Mouse (Mus musculus): Measurements from ENCODE around the gene Hmgn2. TPM values are rescaled to one million over a fixed set of nuclear protein-coding genes. Genes with fewer than 3 reads are reported as not detected.
A peak's percentile ranks its signal among the peaks of the same experiment; 100 is the strongest.
"Not testable (repeated sequence)": the region's sequence is repeated elsewhere in the genome, so short reads cannot be mapped to it uniquely, and the experiment has no call there.

Gene Hmgn2
- polyA plus RNA-seq (2017; shearing (Covaris generic)): 100 to 1,000 TPM; 379 to 453 TPM

DNA sequence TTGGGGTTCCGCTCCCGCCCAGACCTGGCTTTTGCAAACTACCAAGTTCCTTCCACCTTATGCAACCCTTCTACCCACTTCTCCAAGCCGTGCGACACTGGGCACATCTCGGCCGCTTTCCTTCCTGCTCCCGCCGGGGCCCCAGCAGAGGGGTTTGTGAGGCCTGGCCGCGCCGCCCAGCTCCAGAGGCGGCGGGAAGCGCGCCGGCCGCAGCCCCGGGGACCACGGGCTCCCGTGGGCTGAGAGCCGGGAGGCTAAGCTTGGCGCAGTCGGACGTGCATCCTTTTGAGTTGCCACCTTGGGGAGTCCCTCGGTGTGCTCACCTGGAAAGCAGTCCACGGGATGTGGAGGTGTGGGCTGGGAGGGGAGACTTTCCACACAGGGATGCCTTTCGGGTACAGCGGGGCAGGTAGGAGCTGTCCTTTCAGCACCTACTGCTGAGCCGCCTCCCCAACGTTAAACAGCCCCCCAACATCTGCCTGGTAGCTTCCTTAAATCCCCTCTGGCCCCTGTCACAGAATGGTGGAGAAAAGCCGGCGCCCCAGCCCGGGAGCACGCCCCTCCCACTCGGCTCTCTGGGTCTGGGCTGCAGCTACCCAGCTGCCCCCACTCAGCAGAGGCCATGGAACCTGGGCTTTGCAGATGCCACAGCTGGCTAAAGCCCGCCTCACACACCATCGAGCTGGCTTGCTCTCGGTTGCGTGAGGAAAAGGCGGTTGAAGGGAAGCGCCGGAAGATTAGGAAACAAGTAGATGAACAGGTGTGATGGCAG lies at the start of gene Hmgn2:
TSS of gene Hmgn2 (minus strand) at position 501 of the 772 bp plus-strand sequence.
- ATAC-seq: peak; percentile 35

GRCm38 (mm10) chr4:134017201-134017865 lies 48.9 kb upstream of the Hmgn2 start:
- ATAC-seq: no peak

GRCm38 (mm10) chr4:134016767-134017166 lies 48.3 kb upstream of the Hmgn2 start:
- no peak for ATAC-seq

DNA sequence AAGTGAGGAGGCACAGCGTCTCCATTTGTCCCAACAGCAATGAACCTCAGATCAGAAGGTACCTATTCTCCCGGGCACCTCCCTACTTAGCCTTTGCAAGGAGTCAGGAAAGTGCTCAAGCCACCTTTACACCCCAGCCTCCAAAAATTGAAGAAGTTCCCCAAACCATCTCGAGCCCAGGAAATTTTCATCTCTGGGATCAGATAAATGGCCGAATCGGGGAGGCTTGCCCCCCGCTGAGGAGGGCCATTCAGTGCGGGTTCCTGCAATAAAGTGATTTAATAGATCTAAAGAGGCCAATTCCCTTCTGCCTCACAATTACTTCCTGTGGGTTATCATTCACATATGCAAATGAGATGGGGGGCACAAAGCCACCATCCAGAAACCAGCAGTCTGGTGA lies 47.8 kb upstream of the Hmgn2 start:
- ATAC-seq: no peak

- ATAC-seq: no peak
Observed at GRCm38 (mm10) chr4:134012858-134013528, 44.5 kb upstream of the Hmgn2 start.

DNA sequence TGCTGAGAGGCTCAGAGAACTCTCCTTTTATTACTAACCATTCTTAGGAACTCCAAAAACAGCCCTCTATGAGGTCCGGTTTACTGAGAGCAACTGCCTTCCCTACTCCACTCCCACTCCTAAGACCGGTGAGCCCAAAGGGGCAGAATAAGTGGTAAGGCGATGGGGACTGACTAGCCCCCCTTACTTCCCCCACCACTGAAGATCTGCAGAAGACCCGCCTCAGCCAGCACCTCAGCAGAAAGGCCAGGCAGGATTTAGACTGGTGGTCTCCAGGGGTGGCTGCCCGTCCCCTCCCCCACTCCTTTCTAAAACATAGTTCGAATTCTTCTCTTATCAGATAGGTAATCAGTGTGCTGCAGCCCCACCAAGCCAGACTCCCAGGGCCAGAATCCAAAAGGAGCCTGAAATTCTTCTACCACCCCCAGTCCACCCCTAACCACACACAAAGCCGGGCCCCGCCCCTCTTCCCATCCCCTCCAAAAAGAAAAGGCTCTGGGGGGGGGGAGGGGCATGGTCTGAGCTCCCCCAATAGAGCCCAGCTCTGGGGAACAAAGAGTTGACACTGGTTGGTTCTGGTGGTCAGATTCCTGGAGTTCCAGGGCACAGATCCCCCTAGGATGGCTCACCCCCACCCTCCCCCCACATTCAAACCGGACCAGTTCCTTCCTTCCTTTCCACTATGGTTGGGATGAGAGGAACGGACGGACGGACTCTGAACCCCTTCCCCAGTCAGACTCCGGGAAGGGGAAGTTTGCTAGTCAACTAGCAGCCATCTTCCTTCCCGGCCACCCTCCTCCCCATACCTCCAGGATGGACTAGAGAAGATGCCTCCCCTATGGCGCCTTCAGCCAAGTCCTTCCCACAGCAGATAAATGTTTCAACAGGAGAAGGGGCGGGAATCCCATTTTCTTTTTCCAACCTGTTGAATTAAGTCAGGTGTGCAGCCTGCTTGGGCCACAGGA lies 43.3 kb upstream of the Hmgn2 start:
- no peak for ATAC-seq

- no peak for ATAC-seq
Observed at GRCm38 (mm10) chr4:134009709-134010108, 41.3 kb upstream of the Hmgn2 start.

DNA sequence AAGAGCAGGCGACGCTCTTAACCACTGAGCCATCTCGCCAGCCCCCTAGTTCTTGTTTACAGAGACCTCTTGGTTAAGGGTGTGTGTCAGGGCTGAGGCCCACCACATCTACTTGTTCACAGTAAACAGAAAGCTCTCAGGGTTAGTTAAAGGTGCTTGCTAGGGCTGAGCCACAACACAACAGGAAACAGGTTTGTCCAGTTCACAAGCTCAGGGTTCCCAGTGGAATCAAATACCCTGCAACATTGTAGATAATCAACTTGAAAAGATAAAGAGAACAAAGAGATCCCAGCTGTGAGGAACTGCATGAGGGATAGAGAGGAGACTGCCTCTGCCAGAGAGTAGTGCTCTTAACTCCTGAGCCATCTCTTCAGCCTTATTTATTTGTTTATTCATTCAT lies 38.4 kb upstream of the Hmgn2 start:
- ATAC-seq: no peak

DNA sequence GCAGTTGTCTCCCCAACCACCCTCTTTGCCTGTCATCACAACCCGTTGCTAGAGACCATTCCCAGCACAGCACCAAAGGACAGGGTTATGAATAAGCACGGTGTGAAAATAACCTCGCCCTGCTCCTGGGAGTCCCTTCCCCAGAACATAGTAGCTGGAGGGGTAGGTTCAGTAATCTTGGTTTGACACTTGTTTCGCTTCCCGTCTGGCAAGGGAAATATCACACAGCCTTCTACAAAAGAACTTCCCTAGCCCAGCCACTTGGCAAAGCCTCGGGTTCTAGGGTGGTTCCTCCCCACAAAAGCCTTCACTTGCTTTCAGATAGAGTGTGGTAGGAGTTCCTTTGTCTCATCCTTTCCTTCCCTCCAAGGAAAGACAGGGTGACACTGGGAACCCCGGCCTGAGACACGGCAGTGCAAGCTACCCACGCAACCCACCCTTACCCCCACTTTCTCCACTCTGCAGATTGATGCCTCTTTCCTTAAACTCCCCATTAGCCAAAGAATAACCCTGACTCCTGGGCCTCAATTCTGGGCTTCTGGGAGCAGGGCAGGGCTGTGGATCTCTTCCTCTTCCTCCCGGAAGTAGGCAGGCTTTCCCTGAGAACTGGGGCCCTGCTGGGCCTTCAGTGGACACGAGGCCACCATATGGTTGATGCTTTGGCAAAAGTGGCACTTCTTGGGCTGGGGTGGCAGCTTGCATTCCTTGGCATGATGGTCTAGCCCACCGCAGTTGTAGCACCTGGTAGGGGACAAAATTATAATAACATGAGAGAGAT lies 37.3 kb upstream of the Hmgn2 start:
- no peak for ATAC-seq

DNA sequence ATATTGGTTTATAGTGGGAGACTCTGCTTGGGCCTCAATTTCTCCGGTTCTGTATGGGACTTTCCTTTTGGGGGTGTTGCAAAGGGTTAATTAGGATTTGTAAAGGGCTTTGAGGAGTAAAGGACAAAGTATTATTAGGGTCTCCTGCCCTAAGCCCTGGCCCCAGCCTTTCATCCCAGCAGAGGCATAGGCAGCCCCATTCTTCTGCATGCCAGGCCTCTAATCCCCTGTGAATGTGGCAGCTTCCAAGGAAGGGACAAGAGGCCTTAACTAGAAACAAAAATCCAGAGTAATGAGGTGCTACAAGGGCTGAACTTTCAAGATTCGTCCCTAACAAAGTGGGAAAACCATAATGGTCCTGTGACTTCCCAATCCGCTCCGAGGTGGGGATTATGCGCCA lies 34.5 kb upstream of the Hmgn2 start:
- ATAC-seq: no peak

DNA sequence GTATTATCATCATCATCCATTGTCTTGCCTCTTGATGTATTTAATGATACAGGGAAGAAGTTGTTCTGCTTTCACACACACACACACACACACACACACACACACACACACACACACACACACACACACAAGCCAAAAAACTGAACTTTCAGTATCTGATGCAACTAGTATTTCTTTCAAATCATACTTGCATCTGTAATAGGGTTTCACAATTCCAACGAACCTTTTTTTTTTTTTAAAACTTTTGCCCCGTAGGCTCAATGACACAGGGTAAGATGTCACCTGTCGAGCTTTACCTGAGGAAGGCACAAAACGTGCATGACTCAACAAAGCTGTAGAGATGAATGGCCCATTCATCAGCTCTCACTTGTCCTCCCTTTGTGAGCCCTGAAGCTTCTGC lies 33.8 kb upstream of the Hmgn2 start:
- no peak for ATAC-seq

DNA sequence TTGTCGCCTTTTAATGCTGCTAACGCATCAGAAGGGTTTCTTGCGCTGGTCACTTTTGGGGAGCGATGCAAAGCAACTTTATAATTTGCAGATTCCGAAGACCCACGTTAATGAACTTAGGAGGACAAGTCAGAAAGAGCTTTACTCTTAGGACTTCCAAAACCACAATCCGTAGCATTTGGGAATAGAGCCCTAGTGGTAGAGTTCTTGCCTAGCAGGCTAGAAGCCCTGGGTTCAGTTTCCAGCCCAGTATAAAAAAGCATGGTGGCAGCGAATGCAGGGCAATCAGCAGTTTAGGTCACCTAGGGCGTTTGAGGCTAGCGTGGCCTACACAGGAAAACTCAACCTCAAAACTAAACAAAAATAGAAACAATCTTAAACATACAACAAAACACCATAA lies 33.3 kb upstream of the Hmgn2 start:
- no peak for ATAC-seq

DNA sequence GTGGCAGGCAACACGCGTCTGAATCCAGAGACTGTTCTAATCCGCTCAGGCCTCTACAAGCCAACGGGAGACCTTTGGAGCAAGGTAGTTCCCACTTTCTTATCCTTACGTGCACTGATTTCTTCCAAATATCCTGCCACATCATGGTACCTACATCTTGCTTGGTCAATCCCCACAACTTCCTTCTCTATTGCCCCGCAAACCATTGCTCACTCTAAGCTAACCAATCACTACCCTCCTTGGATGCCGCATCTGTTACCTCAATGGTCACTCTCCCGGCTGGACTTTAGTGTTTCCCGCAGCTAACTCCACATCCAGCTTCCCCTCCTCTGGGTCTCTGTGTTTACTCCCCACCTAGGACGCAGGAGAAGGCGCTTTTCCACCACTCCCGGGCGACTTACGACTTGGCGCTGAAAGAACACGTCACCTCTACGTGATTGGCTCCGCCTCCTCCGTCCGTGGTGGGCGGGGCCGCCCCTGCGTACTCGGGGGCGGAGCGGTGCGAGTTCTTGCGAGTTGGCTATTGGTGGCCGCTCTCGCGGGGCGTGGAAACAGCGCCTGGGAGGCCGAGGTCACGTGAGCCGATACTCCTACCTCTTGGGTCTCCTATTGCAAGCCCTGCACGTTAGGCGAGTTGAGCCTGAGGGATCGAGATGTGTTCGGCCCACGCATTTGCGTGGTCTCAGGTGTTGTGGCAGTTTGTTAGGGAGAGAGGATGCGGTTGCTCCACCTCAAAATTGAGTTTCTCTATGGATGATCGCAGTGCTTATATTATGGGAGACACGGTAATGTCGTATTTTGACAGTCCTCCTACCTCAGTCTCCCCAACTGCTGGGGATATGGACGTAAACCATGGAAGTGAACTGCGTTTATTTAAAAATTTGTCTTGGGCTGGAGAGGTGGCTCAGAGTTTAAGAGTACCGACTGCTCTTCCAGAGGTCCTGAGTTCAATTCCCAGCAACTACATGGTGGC lies 32.3 kb upstream of the Hmgn2 start, which contains the start of gene Dhdds:
TSS of gene Dhdds (minus strand) at position 453 of the 973 bp plus-strand sequence.
- peak; percentile 100 for ATAC-seq

GRCm38 (mm10) chr4:133994697-133995096 lies 26.2 kb upstream of the Hmgn2 start:
- no peak for ATAC-seq

DNA sequence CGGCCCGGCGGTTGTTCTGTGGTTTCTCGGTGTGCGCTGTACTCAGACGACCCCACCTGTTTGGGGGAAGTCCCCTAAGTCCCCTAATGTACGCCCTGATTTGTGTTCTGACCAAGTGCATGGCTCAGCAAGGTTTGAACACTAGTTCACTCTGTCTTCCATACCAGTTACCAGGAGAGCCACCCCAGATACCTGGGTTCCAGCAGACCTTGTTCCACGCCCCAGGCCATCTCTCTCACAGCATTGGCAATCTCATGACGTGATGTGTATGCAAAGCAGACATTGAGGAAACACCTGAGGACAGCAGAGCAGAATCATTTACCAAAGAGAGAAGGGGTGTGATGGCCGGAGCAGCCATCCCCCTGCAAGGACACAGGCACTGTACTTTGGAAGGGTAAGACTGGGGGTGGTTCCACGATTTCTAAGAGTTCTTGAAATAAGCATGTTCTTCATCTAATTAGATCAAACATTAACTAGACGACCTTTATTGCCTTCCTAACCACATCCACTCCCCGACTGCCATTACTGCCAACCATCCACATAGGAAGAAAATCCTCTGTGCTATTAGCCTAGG lies 22.7 kb upstream of the Hmgn2 start:
- ATAC-seq: no peak

- no peak for ATAC-seq
Observed at GRCm38 (mm10) chr4:133990035-133990434, 21.6 kb upstream of the Hmgn2 start.

DNA sequence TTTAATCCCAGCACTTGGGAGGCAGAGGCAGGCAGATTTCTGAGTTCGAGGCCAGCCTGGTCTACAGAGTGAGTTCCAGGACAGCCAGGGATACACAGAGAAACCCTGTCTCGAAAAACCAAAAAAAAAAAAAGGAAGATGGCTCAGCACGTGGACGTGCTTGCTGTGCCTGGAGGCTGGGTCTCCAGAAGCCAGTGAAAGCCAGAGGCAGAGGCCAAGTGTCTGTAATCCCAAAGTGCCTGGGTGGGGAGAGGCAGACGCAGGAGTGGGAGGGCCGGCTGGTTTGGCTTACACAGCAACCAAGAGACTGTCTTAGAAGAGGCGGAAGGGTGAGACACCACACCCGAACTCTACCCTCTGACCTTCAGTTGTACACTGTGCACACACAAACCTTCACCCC lies 19.8 kb upstream of the Hmgn2 start:
- ATAC-seq: not testable (repeated sequence)

DNA sequence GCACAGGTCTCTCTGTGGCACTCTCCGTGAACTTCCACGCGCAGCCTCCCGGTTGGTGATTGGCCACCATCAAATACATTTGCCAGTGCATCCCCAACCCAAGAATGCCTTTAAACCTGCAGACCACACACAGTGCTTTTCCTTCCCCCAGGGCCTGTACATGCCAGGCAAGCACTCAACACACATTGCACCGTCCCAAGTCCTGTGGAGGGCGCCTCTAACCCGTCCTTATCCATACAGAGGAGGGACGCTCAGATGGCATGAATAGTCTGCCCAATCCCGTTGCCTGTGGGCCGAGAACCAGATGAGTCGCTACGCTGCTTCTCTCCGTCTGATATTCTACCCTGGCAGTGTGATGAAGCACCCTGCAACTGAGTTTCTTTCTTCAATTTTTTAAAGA lies 14.5 kb upstream of the Hmgn2 start:
- no peak for ATAC-seq

- no peak for ATAC-seq
Observed at GRCm38 (mm10) chr4:133980496-133980895, 12.0 kb upstream of the Hmgn2 start.
